Mouse (Mus musculus): ENCODE results near the gene Gpr146. TPM values are rescaled to one million over a fixed set of nuclear protein-coding genes. Genes with fewer than 3 reads are reported as not detected.

Gpr146 gene
- polyA plus RNA-seq, 1 experiment: 34.7 TPM

GRCm38 (mm10) chr5:139378986-139379629 is 1.6 kb downstream of the Gpr146 start:
- TF ChIP-seq POLR2A (IDR thresholded peaks at IDR 0.05; ENCODE audit: borderline replicate concordance, low read depth, low read length) (no peak), CTCF (IDR thresholded peaks at IDR 0.05; ENCODE audit: low read depth, low read length) (no peak)
- Histone ChIP-seq H3K4me3 (ENCODE audit: insufficient read depth, low read length) (peak overlapping the region; percentile 51), H3K4me1 (ENCODE audit: control insufficient read depth, insufficient read depth, low read length) (peaks cover 62% of the 10 kb centered on the region), H3K27ac (ENCODE audit: insufficient read depth, low read depth, low read length) (peak overlapping the region; percentile 98)

- H3K4me1 ChIP-seq (ENCODE audit: control insufficient read depth, insufficient read depth, low read length): peaks cover 62% of the 10 kb centered on the region
Measured at GRCm38 (mm10) chr5:139379771-139380384, 2.4 kb downstream of the Gpr146 start.

GRCm38 (mm10) chr5:139380385-139381248 is 3.1 kb downstream of the Gpr146 start:
- no peak for TF ChIP-seq POLR2A (IDR thresholded peaks at IDR 0.05; ENCODE audit: borderline replicate concordance, low read depth, low read length)
- TF ChIP-seq CTCF (IDR thresholded peaks at IDR 0.05; ENCODE audit: low read depth, low read length): no peak
- peak overlapping the region; percentile 98 for H3K27ac ChIP-seq (ENCODE audit: insufficient read depth, low read depth, low read length)
- H3K4me3 ChIP-seq (ENCODE audit: insufficient read depth, low read length): peak overlapping the region; percentile 72
- peaks cover 60% of the 10 kb centered on the region for H3K4me1 ChIP-seq (ENCODE audit: control insufficient read depth, insufficient read depth, low read length)

More at GRCm38 (mm10) chr5:139379771-139380384, 2.4 kb downstream of the Gpr146 start:
- Histone ChIP-seq H3K4me3 (ENCODE audit: insufficient read depth, low read length) (peak overlapping the region; percentile 51), H3K27ac (ENCODE audit: insufficient read depth, low read depth, low read length) (peak overlapping the region; percentile 98)
- TF ChIP-seq POLR2A (IDR thresholded peaks at IDR 0.05; ENCODE audit: borderline replicate concordance, low read depth, low read length) (no peak), CTCF (IDR thresholded peaks at IDR 0.05; ENCODE audit: low read depth, low read length) (no peak)

GRCm38 (mm10) chr5:139381586-139382513 is 4.4 kb downstream of the Gpr146 start:
- peak overlapping the region; percentile 96 for H3K27ac ChIP-seq (ENCODE audit: insufficient read depth, low read depth, low read length)
- H3K4me1 ChIP-seq (ENCODE audit: control insufficient read depth, insufficient read depth, low read length): peaks cover 50% of the 10 kb centered on the region
- no peak for TF ChIP-seq CTCF (IDR thresholded peaks at IDR 0.05; ENCODE audit: low read depth, low read length)
- no peak for TF ChIP-seq POLR2A (IDR thresholded peaks at IDR 0.05; ENCODE audit: borderline replicate concordance, low read depth, low read length)
- H3K4me3 ChIP-seq (ENCODE audit: insufficient read depth, low read length): peak overlapping the region; percentile 72

DNA sequence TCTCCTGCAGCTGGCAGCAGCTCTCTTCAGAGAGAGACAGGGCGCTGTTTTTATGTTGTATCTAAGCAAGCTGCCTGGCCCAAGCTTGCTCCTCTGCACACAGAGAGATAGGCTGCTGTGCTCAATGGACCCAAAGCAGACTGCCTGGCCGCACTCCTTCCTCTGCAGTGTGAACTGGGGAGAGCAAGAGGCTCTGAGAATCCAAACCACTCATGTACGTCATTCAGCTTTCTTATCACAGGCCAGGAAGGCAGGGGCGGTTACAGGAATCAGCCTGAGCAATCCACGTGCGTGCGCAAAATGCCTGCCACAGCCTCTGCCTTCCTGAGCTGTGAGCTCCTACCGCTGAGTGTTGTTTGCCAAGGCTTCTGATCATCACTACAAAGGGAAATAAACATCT is 5.3 kb downstream of the Gpr146 start:
- TF ChIP-seq CTCF (IDR thresholded peaks at IDR 0.05; ENCODE audit: low read depth, low read length): no peak
- no peak for TF ChIP-seq POLR2A (IDR thresholded peaks at IDR 0.05; ENCODE audit: borderline replicate concordance, low read depth, low read length)
- H3K4me3 ChIP-seq (ENCODE audit: insufficient read depth, low read length): peak overlapping the region; percentile 72
- peak overlapping the region; percentile 96 for H3K27ac ChIP-seq (ENCODE audit: insufficient read depth, low read depth, low read length)
- H3K4me1 ChIP-seq (ENCODE audit: control insufficient read depth, insufficient read depth, low read length): peaks cover 49% of the 10 kb centered on the region

DNA sequence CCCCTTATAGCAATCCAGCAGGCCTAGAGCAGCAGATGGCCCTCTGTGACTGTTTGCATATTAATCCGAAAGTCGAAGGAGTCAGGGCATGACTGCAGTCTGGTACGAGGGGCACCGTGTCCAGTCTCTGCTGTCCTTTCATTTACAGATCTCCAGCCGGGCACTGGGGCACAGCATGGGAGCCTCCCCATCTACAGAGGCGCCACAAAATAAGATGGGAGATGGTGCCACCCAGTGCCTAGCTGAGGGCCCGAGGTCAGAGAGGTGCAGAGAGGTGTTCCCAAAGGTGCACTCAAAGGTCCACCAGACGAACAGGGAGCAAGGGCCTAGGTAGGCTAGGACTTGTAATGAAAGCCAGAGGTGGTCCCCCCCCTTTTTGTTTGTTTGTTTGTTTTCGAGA is 5.7 kb downstream of the Gpr146 start:
- peak overlapping the region; percentile 72 for H3K4me3 ChIP-seq (ENCODE audit: insufficient read depth, low read length)
- TF ChIP-seq POLR2A (IDR thresholded peaks at IDR 0.05; ENCODE audit: borderline replicate concordance, low read depth, low read length) (no peak), CTCF (IDR thresholded peaks at IDR 0.05; ENCODE audit: low read depth, low read length) (no peak)
- H3K4me1 ChIP-seq (ENCODE audit: control insufficient read depth, insufficient read depth, low read length): peaks cover 52% of the 10 kb centered on the region
- H3K27ac ChIP-seq (ENCODE audit: insufficient read depth, low read depth, low read length): peak overlapping the region; percentile 96

- TF ChIP-seq CTCF (IDR thresholded peaks at IDR 0.05; ENCODE audit: low read depth, low read length): no peak
- TF ChIP-seq POLR2A (IDR thresholded peaks at IDR 0.05; ENCODE audit: borderline replicate concordance, low read depth, low read length): no peak
- peaks cover 55% of the 10 kb centered on the region for H3K4me1 ChIP-seq (ENCODE audit: control insufficient read depth, insufficient read depth, low read length)
- H3K27ac ChIP-seq (ENCODE audit: insufficient read depth, low read depth, low read length): peak overlapping the region; percentile 31
Measured at GRCm38 (mm10) chr5:139384531-139384930, 7.0 kb downstream of the Gpr146 start.

DNA sequence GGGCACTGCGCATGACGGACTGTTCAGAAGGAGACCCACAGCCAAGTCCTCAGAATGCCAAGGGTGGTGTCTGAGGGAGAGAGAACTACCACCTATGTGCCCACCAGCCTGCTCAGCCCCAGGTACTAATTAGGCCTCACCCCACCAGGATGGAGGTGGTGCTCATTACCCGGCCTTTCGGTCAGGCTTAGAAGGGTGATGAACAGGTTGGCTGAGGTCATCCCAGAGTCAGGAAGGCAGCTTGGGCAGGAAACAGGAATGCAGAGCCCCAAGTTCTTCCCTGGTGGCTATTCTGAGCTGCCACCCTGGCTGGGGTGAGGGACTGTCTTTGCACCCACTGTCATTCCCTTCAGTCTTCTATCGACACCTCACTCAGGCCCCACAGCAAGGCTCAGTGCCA is 8.6 kb downstream of the Gpr146 start:
- Histone ChIP-seq H3K4me3 (ENCODE audit: insufficient read depth, low read length) (no peak overlapping the region), H3K4me1 (ENCODE audit: control insufficient read depth, insufficient read depth, low read length) (peaks cover 53% of the 10 kb centered on the region), H3K27ac (ENCODE audit: insufficient read depth, low read depth, low read length) (no peak overlapping the region)
- TF ChIP-seq POLR2A (IDR thresholded peaks at IDR 0.05; ENCODE audit: borderline replicate concordance, low read depth, low read length): no peak
- no peak for TF ChIP-seq CTCF (IDR thresholded peaks at IDR 0.05; ENCODE audit: low read depth, low read length)

More at GRCm38 (mm10) chr5:139384531-139384930, 7.0 kb downstream of the Gpr146 start:
- H3K4me3 ChIP-seq (ENCODE audit: insufficient read depth, low read length): no peak overlapping the region

Measured in bone marrow macrophage, adult 2 months (primary cell).